Mouse (Mus musculus) ES-Bruce4 (cell line): ENCODE measurements around the gene Baiap2.

Source experiments
- CTCF ChIP-seq: IDR thresholded peaks from one replicate; pipeline ENCODE4 v1.8.1; 2011; ENCODE audit warnings: low read depth, low read length
- POLR2A ChIP-seq: IDR thresholded peaks from one replicate; pipeline ENCODE4 v1.8.1; 2011; ENCODE audit warnings: low read length; ENCODE audit not compliant: insufficient read depth

GRCm38 (mm10) chr11:119975739-119976501 lies 33.4 kb downstream of the Baiap2 start:
- no peak for TF ChIP-seq POLR2A
- no peak for TF ChIP-seq CTCF
